Mouse (Mus musculus): Measurements from ENCODE around the gene Mob3c.

- TF ChIP-seq GATA1 (IDR thresholded peaks at IDR 0.05; ENCODE audit: borderline replicate concordance, low read length), result no peak
- TF ChIP-seq FLI1 (IDR thresholded peaks at IDR 0.05; ENCODE audit: low read length), result no peak
Measured at GRCm38 (mm10) chr4:115821928-115822327, 6.0 kb upstream of the Mob3c start.

Data from megakaryocyte, embryonic 14.5 days (primary cell).